Mouse (Mus musculus) MEL (cell line): ENCODE results near the gene Nosip.

ENCODE experiments used
- CHD2 ChIP-seq: IDR thresholded peaks from 2 replicates; pipeline ENCODE4 v1.6.1; 2011; ENCODE audit warnings: low read length, improper control_type of control experiment
- CTCF ChIP-seq, 3 experiments: IDR thresholded peaks in 2 of 3; conservative IDR thresholded peaks in 1 of 3; 2 replicates each; pipeline ENCODE4 v1.5.1; 2011 to 2012; ENCODE audit warnings: low read length in 3 of 3, low read depth in 2 of 3, mild to moderate bottlenecking in 2 of 3, improper control_type of control experiment in 1 of 3, inconsistent platforms in 1 of 3, mixed read lengths in 1 of 3, moderate library complexity in 1 of 3; ENCODE audit not compliant: control insufficient read depth in 1 of 3, insufficient read depth in 1 of 3, poor library complexity in 1 of 3, severe bottlenecking in 1 of 3
- E2F4 ChIP-seq: IDR thresholded peaks from 2 replicates; pipeline ENCODE4 v1.6.1; 2011; ENCODE audit warnings: low read depth, low read length, improper control_type of control experiment, borderline replicate concordance
- MAFK ChIP-seq: IDR thresholded peaks from 2 replicates; pipeline ENCODE4 v1.6.1; 2011; ENCODE audit warnings: low read depth, mild to moderate bottlenecking, low read length, improper control_type of control experiment, borderline replicate concordance
- MAX ChIP-seq: IDR thresholded peaks from 2 replicates; pipeline ENCODE4 v1.6.1; 2011; ENCODE audit warnings: low read length, improper control_type of control experiment
- NELFE ChIP-seq: IDR thresholded peaks from 2 replicates; pipeline ENCODE4 v1.6.1; 2011; ENCODE audit warnings: low read depth, low read length, improper control_type of control experiment
- NRF1 ChIP-seq: IDR thresholded peaks from 2 replicates; pipeline ENCODE4 v1.6.1; 2014; ENCODE audit warnings: low read depth, mild to moderate bottlenecking, inconsistent platforms, low read length, improper control_type of control experiment, moderate library complexity; ENCODE audit not compliant: poor library complexity, insufficient read depth, severe bottlenecking
- POLR2A ChIP-seq, 2 experiments: IDR thresholded peaks; 2 replicates each; pipeline ENCODE4 v1.6.1; 2011 to 2012; ENCODE audit warnings: low read length in 2 of 2, mild to moderate bottlenecking in 2 of 2, control low read depth in 1 of 2, improper control_type of control experiment in 1 of 2, low read depth in 1 of 2, moderate library complexity in 1 of 2; ENCODE audit not compliant: control insufficient read depth in 1 of 2, insufficient read depth in 1 of 2, poor library complexity in 1 of 2
- POLR2AphosphoS2 ChIP-seq: IDR thresholded peaks from 2 replicates; pipeline ENCODE4 v1.6.1; 2011; ENCODE audit warnings: low read length, improper control_type of control experiment
- TAL1 ChIP-seq: IDR thresholded peaks from 2 replicates; pipeline ENCODE4 v1.6.1; 2012; ENCODE audit warnings: mild to moderate bottlenecking, inconsistent platforms, low read length, moderate library complexity, mixed read lengths
- TCF12 ChIP-seq: IDR thresholded peaks from 2 replicates; pipeline ENCODE4 v1.6.1; 2014; ENCODE audit warnings: low read depth, mild to moderate bottlenecking, inconsistent platforms, low read length, improper control_type of control experiment, moderate library complexity
- USF1 ChIP-seq: IDR thresholded peaks from 2 replicates; pipeline ENCODE4 v1.6.1; 2014; ENCODE audit warnings: low read depth, mild to moderate bottlenecking, inconsistent platforms, low read length, improper control_type of control experiment, moderate library complexity
- ZKSCAN1 ChIP-seq: IDR thresholded peaks from 2 replicates; pipeline ENCODE4 v1.6.1; 2012; ENCODE audit warnings: low read depth, mild to moderate bottlenecking, inconsistent platforms, low read length, improper control_type of control experiment, moderate library complexity

- TF ChIP-seq CTCF (IDR thresholded peaks at IDR 0.05 in 2 of 3, conservative IDR thresholded peaks at IDR 0.05 in 1 of 3; ENCODE audit: control insufficient read depth in 1 of 3, insufficient read depth in 1 of 3, low read depth in 2 of 3, low read length in 3 of 3, poor library complexity in 1 of 3, severe bottlenecking in 1 of 3) (no peak), TAL1 (no peak), ZKSCAN1 (no peak), NELFE (no peak), CHD2 (no peak), USF1 (no peak), NRF1 (no peak), E2F4 (no peak), TCF12 (no peak), POLR2AphosphoS2 (no peak), POLR2A (IDR thresholded peaks at IDR 0.05; ENCODE audit: control insufficient read depth in 1 of 2, insufficient read depth in 1 of 2, low read depth in 1 of 2, low read length in 2 of 2, poor library complexity in 1 of 2) (no peak), MAX (no peak), MAFK (no peak)
Measured at GRCm38 (mm10) chr7:45083300-45083890, 21.2 kb downstream of the Nosip start.
